Mouse (Mus musculus) cerebellum, postnatal 25 days (tissue): ENCODE results near the gene Twsg1.
A peak's percentile ranks its signal among the peaks of the same experiment; 100 is the strongest.
"Not testable (repeated sequence)": the region's sequence is repeated elsewhere in the genome, so short reads cannot be mapped to it uniquely, and the experiment has no call there.

Source experiments
- DNase-seq, 2 experiments: peaks; one replicate each; pipeline ENCODE4 v3.0.0; 2021; ENCODE audit warnings: mixed read lengths in 2 of 2

Twsg1 gene

GRCm38 (mm10) chr17:65950622-65951404 lies at the start of gene Twsg1:
Twsg1 (minus strand) TSS chr17:65951226.
- peak; percentile 97 to 99 for DNase-seq

- no peak for DNase-seq
Measured at GRCm38 (mm10) chr17:65988151-65988820, 37.3 kb upstream of the Twsg1 start.

- not testable (repeated sequence) for DNase-seq
Measured at GRCm38 (mm10) chr17:65976720-65977119, 25.7 kb upstream of the Twsg1 start.

- DNase-seq: no peak
Measured at GRCm38 (mm10) chr17:65967751-65968150, 16.7 kb upstream of the Twsg1 start.

GRCm38 (mm10) chr17:65962263-65962662 lies 11.2 kb upstream of the Twsg1 start:
- no peak for DNase-seq

GRCm38 (mm10) chr17:65961606-65962136 lies 10.6 kb upstream of the Twsg1 start:
- no peak for DNase-seq

- DNase-seq: no peak
Measured at GRCm38 (mm10) chr17:65959011-65959410, 8.0 kb upstream of the Twsg1 start.

- DNase-seq: no peak
Measured at GRCm38 (mm10) chr17:65958366-65958765, 7.3 kb upstream of the Twsg1 start.

GRCm38 (mm10) chr17:65957782-65958325 lies 6.8 kb upstream of the Twsg1 start:
- no peak for DNase-seq

GRCm38 (mm10) chr17:65956993-65957781 lies 6.2 kb upstream of the Twsg1 start:
- DNase-seq: peak; percentile 51 to 52

- DNase-seq: no peak
Measured at GRCm38 (mm10) chr17:65956140-65956539, 5.1 kb upstream of the Twsg1 start.

GRCm38 (mm10) chr17:65953959-65954358 lies 2.9 kb upstream of the Twsg1 start:
- DNase-seq: no peak

GRCm38 (mm10) chr17:65952083-65952482 lies 1.1 kb upstream of the Twsg1 start:
- DNase-seq: no peak

GRCm38 (mm10) chr17:65950183-65950582 lies 843 bp downstream of the Twsg1 start:
- DNase-seq: no peak

- DNase-seq: no peak
Measured at GRCm38 (mm10) chr17:65947307-65947706, 3.7 kb downstream of the Twsg1 start.

GRCm38 (mm10) chr17:65945420-65945819 lies 5.6 kb downstream of the Twsg1 start:
- DNase-seq: no peak

- no peak for DNase-seq
Measured at GRCm38 (mm10) chr17:65942394-65942793, 8.6 kb downstream of the Twsg1 start.

GRCm38 (mm10) chr17:65941275-65941674 lies 9.8 kb downstream of the Twsg1 start:
- no peak for DNase-seq

GRCm38 (mm10) chr17:65940221-65940620 lies 10.8 kb downstream of the Twsg1 start:
- DNase-seq: peak in 1 of 2 experiments; percentile 28

GRCm38 (mm10) chr17:65939461-65940192 lies 11.4 kb downstream of the Twsg1 start:
- DNase-seq: no peak

GRCm38 (mm10) chr17:65937671-65938070 lies 13.4 kb downstream of the Twsg1 start:
- no peak for DNase-seq

- no peak for DNase-seq
Measured at GRCm38 (mm10) chr17:65933741-65934140, 17.3 kb downstream of the Twsg1 start.
